Mouse (Mus musculus) large intestine, adult 2 months (tissue): ENCODE measurements around the gene Kcng4. TPM values are rescaled to one million over a fixed set of nuclear protein-coding genes. Genes with fewer than 3 reads are reported as not detected.

ENCODE experiments used
- polyA plus RNA-seq: library from polyadenylated mRNA; depleted of rRNA; stranded (reverse); fragments of >200 nt; gene quantifications from 2 replicates; pipeline ENCODE4 v1.2.3, GENCODE M21; 2012; rRNA removed

Gene Kcng4
- polyA plus RNA-seq, 1 experiment: 0.89 TPM

Other genes with a start within 250 kb of the Kcng4 start
- gene Mlycd, start 240.8 kb downstream of the Kcng4 start, polyA plus RNA-seq: 23.2 and 30.1 TPM in 2 replicates
- gene Osgin1, start 201.6 kb downstream of the Kcng4 start, polyA plus RNA-seq: 55.2 and 117 TPM in 2 replicates
- 0.63 and 0.90 TPM in 2 replicates for gene Necab2, start 189.0 kb downstream of the Kcng4 start, polyA plus RNA-seq
- 0.62 and 2.0 TPM in 2 replicates for gene Slc38a8, start 134.0 kb downstream of the Kcng4 start, polyA plus RNA-seq
- 54.3 and 69.2 TPM in 2 replicates for gene Mbtps1, start 76.9 kb downstream of the Kcng4 start, polyA plus RNA-seq
- 19.1 and 23.9 TPM in 2 replicates for gene Hsdl1, start 60.5 kb downstream of the Kcng4 start, polyA plus RNA-seq
- gene Dnaaf1, start 60.4 kb downstream of the Kcng4 start, polyA plus RNA-seq: 3.5 and 7.3 TPM in 2 replicates
- gene Taf1c, start 30.5 kb downstream of the Kcng4 start, polyA plus RNA-seq: 19.2 and 21.5 TPM in 2 replicates
- gene Adad2, start 22.9 kb downstream of the Kcng4 start, polyA plus RNA-seq: 0.12 and 0.62 TPM in 2 replicates
- 26.6 and 26.8 TPM in 2 replicates for gene Wfdc1, start 30.7 kb upstream of the Kcng4 start, polyA plus RNA-seq
- gene Atp2c2, start 64.3 kb upstream of the Kcng4 start, polyA plus RNA-seq: 7.9 and 9.5 TPM in 2 replicates
- 7.3 and 9.0 TPM in 2 replicates for gene Tldc1, start 142.7 kb upstream of the Kcng4 start, polyA plus RNA-seq
- gene Cotl1, start 204.9 kb upstream of the Kcng4 start, polyA plus RNA-seq: 241 and 255 TPM in 2 replicates
- 7.5 and 11.0 TPM in 2 replicates for gene Klhl36, start 226.6 kb upstream of the Kcng4 start, polyA plus RNA-seq